Mouse (Mus musculus): Measurements from ENCODE around the gene Kif26b.

DNA sequence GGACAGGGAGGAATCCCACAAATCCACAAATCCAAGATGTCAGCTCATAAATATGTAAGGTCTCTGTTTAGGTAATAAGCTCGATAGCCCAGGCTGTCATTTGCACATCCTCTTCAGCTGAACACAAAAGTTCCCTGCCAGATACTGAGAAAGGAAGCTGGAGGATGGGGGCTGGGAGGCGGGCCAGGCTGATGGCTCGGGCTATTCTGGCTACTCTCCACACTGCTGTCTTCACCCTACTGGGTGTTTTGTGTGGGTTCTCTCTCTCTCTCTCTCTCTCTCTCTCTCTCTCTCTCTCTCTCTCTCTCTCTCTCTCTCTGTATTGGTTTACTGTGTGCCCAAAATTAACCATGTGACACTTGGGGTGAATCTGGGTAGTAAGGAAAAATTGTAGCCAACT, 274.2 kb downstream of the Kif26b start:
- TF ChIP-seq POLR2A (IDR thresholded peaks at IDR 0.05; ENCODE audit: borderline replicate concordance, control insufficient read depth, low read depth, low read length): no peak
- TF ChIP-seq CTCF (IDR thresholded peaks at IDR 0.05; ENCODE audit: control insufficient read depth, insufficient read depth, low read length): no peak
